In the genomic region with DNA sequence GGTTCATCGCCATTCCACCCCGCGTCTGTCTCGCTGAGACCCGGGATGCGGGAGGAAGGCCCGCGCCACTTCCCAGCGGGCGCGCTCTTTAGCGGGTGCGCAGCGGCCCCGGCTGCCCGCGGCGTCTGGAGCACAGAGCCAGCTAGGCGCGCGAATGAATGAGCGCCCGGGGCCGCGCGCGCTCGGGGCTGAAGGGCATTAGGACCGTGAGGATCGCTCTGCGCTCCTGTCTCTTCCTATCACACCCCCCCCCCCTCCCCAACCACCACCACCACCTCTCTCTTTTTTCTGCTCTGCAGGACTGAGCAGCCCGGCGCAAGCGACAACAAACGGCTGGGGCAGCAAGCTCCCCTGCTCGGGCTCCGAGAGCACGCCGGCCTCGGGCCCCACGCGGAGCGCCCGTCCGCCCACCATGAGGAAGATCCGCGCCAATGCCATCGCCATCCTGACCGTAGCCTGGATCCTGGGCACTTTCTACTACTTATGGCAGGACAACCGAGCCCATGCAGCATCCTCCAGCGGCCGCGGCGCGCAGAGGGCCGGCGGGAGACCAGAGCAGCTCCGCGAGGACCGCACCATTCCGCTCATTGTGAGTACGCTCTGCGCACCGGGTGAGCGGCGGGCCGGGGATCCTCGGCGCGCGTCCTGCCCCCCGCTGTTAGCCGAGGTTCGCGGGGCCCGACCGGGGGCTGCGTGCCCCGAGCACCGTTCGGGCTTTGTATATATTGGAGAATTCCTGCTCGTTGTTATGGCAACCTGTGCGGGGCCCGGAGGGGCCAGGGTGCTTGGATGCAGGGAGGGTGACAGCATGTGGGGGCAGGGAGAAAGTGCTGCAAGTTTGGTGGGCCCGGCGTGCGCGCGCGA, we compare ENCODE assay signal across 9 mouse cellular contexts. TPM values are rescaled to one million over a fixed set of nuclear protein-coding genes. Genes with fewer than 3 reads are reported as not detected.
DNase-seq lines count a peak whose midpoint lies in the region; ATAC-seq and TF ChIP-seq lines count a peak whose summit lies in the region.
"Had no signal": no experiment of that assay in that cellular context is flagged by ENCODE, and none has a peak within 500 bp of the region (broad histone marks: within the 10 kb centered on the region; RNA-seq: fewer than 3 reads in every experiment).

No protein-coding gene starts in this region.

- peak overlapping the region; percentile 75 for H3K9ac ChIP-seq in heart, embryonic 12.5 days
- H3K9ac ChIP-seq in embryonic facial prominence, embryonic 11.5 days (replicated peaks; ENCODE audit: low read length) = peak overlapping the region; percentile 54
- H3K9ac ChIP-seq in hindbrain, embryonic 13.5 days = peak overlapping the region; percentile 86
- peak overlapping the region; percentile 69 for H3K9ac ChIP-seq in limb, embryonic 14.5 days (ENCODE audit: low read depth, low read length, severe bottlenecking)

- peaks cover 93% of the 10 kb centered on the region for H3K27me3 ChIP-seq in heart, embryonic 12.5 days (replicated peaks)
- peaks cover 22% of the 10 kb centered on the region for H3K27me3 ChIP-seq in embryonic facial prominence, embryonic 11.5 days (ENCODE audit: control insufficient read depth, insufficient read depth, low read length)
- peaks cover 40% of the 10 kb centered on the region for H3K27me3 ChIP-seq in hindbrain, embryonic 13.5 days
- H3K27me3 ChIP-seq in limb, embryonic 14.5 days (ENCODE audit: control insufficient read depth, insufficient read depth, low read length) = peaks cover 33% of the 10 kb centered on the region
- H3K27me3 ChIP-seq: CH12.LX had no signal

- peaks cover 17% of the 10 kb centered on the region for H3K4me1 ChIP-seq in heart, embryonic 12.5 days (replicated peaks)
- no peaks in the 10 kb centered on the region for H3K4me1 ChIP-seq in embryonic facial prominence, embryonic 11.5 days (ENCODE audit: control insufficient read depth, insufficient read depth, low read length)
- peaks cover 44% of the 10 kb centered on the region for H3K4me1 ChIP-seq in hindbrain, embryonic 13.5 days (replicated peaks)
- 0 out of 2 replicates have a peak, but pooled peaks cover 3% of the 10 kb centered on the region for H3K4me1 ChIP-seq in limb, embryonic 14.5 days (ENCODE audit: control insufficient read depth, insufficient read depth, low read length)

- H3K4me2 ChIP-seq in heart, embryonic 12.5 days = peak overlapping the region; percentile 100
- peak overlapping the region; percentile 97 for H3K4me2 ChIP-seq in embryonic facial prominence, embryonic 11.5 days (ENCODE audit: low read depth, low read length)
- H3K4me2 ChIP-seq in hindbrain, embryonic 13.5 days = peak overlapping the region; percentile 88
- H3K4me2 ChIP-seq in limb, embryonic 14.5 days (replicated peaks; ENCODE audit: low read depth, low read length, severe bottlenecking) = peak overlapping the region; percentile 94

- WGBS in heart, embryonic 12.5 days = under 1% methylated on average over 87 of the region's 90 CpGs
- under 1% methylated on average over 89 of the region's 90 CpGs for WGBS in embryonic facial prominence, embryonic 11.5 days
- WGBS in hindbrain, embryonic 13.5 days = under 1% methylated on average over 83 of the region's 90 CpGs
- under 1% methylated on average over 63 of the region's 90 CpGs for WGBS in limb, embryonic 14.5 days

- no peak overlapping the region for H3K27ac ChIP-seq in heart, embryonic 12.5 days (ENCODE audit: poor library complexity, severe bottlenecking)
- peak overlapping the region; percentile 38; the same call in 1 of the 2 replicates for H3K27ac ChIP-seq in embryonic facial prominence, embryonic 11.5 days (replicated peaks; ENCODE audit: low read depth, low read length)
- peak overlapping the region; percentile 94 for H3K27ac ChIP-seq in hindbrain, embryonic 13.5 days
- H3K27ac ChIP-seq in limb, embryonic 14.5 days (replicated peaks; ENCODE audit: low read depth, low read length) = no peak overlapping the region

- peak overlapping the region; percentile 72 for H3K4me3 ChIP-seq in heart, embryonic 12.5 days
- peak overlapping the region; percentile 61 for H3K4me3 ChIP-seq in embryonic facial prominence, embryonic 11.5 days (ENCODE audit: low read depth, low read length)
- H3K4me3 ChIP-seq in hindbrain, embryonic 13.5 days = peak overlapping the region; percentile 86
- peak overlapping the region; percentile 67 for H3K4me3 ChIP-seq in limb, embryonic 14.5 days (replicated peaks; ENCODE audit: low read length)

- no peaks in the 10 kb centered on the region for H3K9me3 ChIP-seq in heart, embryonic 12.5 days (replicated peaks)
- H3K9me3 ChIP-seq in embryonic facial prominence, embryonic 11.5 days (replicated peaks; ENCODE audit: control insufficient read depth, low read length) = no peaks in the 10 kb centered on the region
- no peaks in the 10 kb centered on the region for H3K9me3 ChIP-seq in hindbrain, embryonic 13.5 days
- H3K9me3 ChIP-seq in limb, embryonic 14.5 days (ENCODE audit: control insufficient read depth, low read length) = no peaks in the 10 kb centered on the region

- no peak for TF ChIP-seq POLR2A in limb, embryonic 14.5 days (IDR thresholded peaks at IDR 0.05; ENCODE audit: borderline replicate concordance, extremely low read depth, insufficient read depth, insufficient read length)

- DNase-seq in heart, adult 9 months (ENCODE audit: low spot score in 2 of 2) = no peak
- peak; percentile 36 for DNase-seq in adrenal gland, adult 2 months
- peak; percentile 79 for DNase-seq in embryonic facial prominence, embryonic 11.5 days (ENCODE audit: low spot score)
- peak; percentile 65 for DNase-seq in limb, embryonic 14.5 days (ENCODE audit: low spot score)
- DNase-seq in retina, postnatal 1 day = peak; percentile 80
- DNase-seq in thymus, postnatal 14 days = no peak

- ATAC-seq in heart, embryonic 12.5 days (ENCODE audit: insufficient number of reproducible peaks, low FRiP score) = peak; percentile 58; the same call in 1 of the 2 replicates
- ATAC-seq in embryonic facial prominence, embryonic 11.5 days (replicated peaks; ENCODE audit: insufficient number of reproducible peaks, low FRiP score, low TSS enrichment, low read depth) = peak; percentile 71
- peak; percentile 86 for ATAC-seq in hindbrain, embryonic 13.5 days (ENCODE audit: low FRiP score)
- ATAC-seq in limb, embryonic 14.5 days (ENCODE audit: low FRiP score, low read depth) = peak; percentile 69

- H3K36me3 ChIP-seq in heart, embryonic 12.5 days = no peaks in the 10 kb centered on the region
- H3K36me3 ChIP-seq in embryonic facial prominence, embryonic 11.5 days (replicated peaks; ENCODE audit: control insufficient read depth, insufficient read depth, low read depth, low read length) = no peaks in the 10 kb centered on the region
- H3K36me3 ChIP-seq in hindbrain, embryonic 13.5 days = no peaks in the 10 kb centered on the region
- no peaks in the 10 kb centered on the region for H3K36me3 ChIP-seq in limb, embryonic 14.5 days (ENCODE audit: control insufficient read depth, insufficient read depth, low read length)

RNA-seq across cellular contexts. Expression of a gene that starts 0.9 kb away (rescaled TPM):
- polyA plus RNA-seq in heart, embryonic 12.5 days (2016; fragmentation: Nextera tagmentation; extraction: Ambion mirVana) = 2.1 and 2.2 TPM in 2 replicates
- 1 to 10 TPM; 6.7 to 9.3 TPM for total RNA-seq in adrenal gland, adult 2 months (2021)
- 4.0 and 6.3 TPM in 2 replicates for polyA plus RNA-seq in adrenal gland, adult 2 months (2012; rRNA removed)
- 6.9 and 7.0 TPM in 2 replicates for polyA plus RNA-seq in embryonic facial prominence, embryonic 11.5 days (2014; fragmentation: Nextera tagmentation; extraction: Ambion mirVana)
- polyA plus RNA-seq in hindbrain, embryonic 13.5 days (2015; fragmentation: Nextera tagmentation; extraction: Ambion mirVana) = 29.1 and 30.7 TPM in 2 replicates
- 19.1 and 20.2 TPM in 2 replicates for polyA plus RNA-seq in limb, embryonic 14.5 days (2012; rRNA removed)
- polyA plus RNA-seq in limb, embryonic 14.5 days (2014; fragmentation: Nextera tagmentation; extraction: Ambion mirVana) = 12.4 and 15.7 TPM in 2 replicates
- total RNA-seq: CH12.LX had no signal

RNA-seq across cellular contexts. Expression of a gene that starts 56.1 kb away (rescaled TPM):
- 19.6 and 21.9 TPM in 2 replicates for polyA plus RNA-seq in heart, embryonic 12.5 days (2016; fragmentation: Nextera tagmentation; extraction: Ambion mirVana)
- 10 to 100 TPM; 16.3 to 20.5 TPM for total RNA-seq in adrenal gland, adult 2 months (2021)
- 7.1 and 7.8 TPM in 2 replicates for polyA plus RNA-seq in adrenal gland, adult 2 months (2012; rRNA removed)
- 34.9 and 36.2 TPM in 2 replicates for polyA plus RNA-seq in embryonic facial prominence, embryonic 11.5 days (2014; fragmentation: Nextera tagmentation; extraction: Ambion mirVana)
- polyA plus RNA-seq in hindbrain, embryonic 13.5 days (2015; fragmentation: Nextera tagmentation; extraction: Ambion mirVana) = 51.1 and 53.4 TPM in 2 replicates
- polyA plus RNA-seq in limb, embryonic 14.5 days (2012; rRNA removed) = 30.5 and 33.1 TPM in 2 replicates
- polyA plus RNA-seq in limb, embryonic 14.5 days (2014; fragmentation: Nextera tagmentation; extraction: Ambion mirVana) = 22.8 and 28.7 TPM in 2 replicates

Comparison
In these comparisons a context has a peak if more than half of its experiments do, and no peak if none do; other contexts are left out.
1. H3K27ac ChIP-seq: peak in embryonic facial prominence, embryonic 11.5 days (single experiment) and hindbrain, embryonic 13.5 days (single experiment); none in heart, embryonic 12.5 days (single experiment) and limb, embryonic 14.5 days (single experiment).
2. DNase-seq: peak in adrenal gland, adult 2 months (single experiment), embryonic facial prominence, embryonic 11.5 days (single experiment), limb, embryonic 14.5 days (single experiment) and retina, postnatal 1 day (single experiment); none in heart, adult 9 months (0 of 2) and thymus, postnatal 14 days (single experiment).
3. Peak in every context shown above with its lines, with median percentiles within 50 percentile points of each other: ATAC-seq, H3K4me2 ChIP-seq, H3K4me3 ChIP-seq and H3K9ac ChIP-seq.